18 mouse cellular contexts compared by ENCODE assay signal in genomic region chr7:117613796-117614195, GRCm38 (mm10).
DNase-seq lines count a peak whose midpoint lies in the region; ATAC-seq lines count a peak whose summit lies in the region.
"Had no signal": no experiment of that assay in that cellular context is flagged by ENCODE, and none has a peak within 500 bp of the region (broad histone marks: within the 10 kb centered on the region; RNA-seq: fewer than 3 reads in every experiment).

No protein-coding gene starts in this region.

- no peaks in the 10 kb centered on the region for H3K36me3 ChIP-seq in kidney, embryonic 16.5 days (ENCODE audit: insufficient read depth, low read length)
- H3K36me3 ChIP-seq: forebrain, embryonic 15.5 days; hindbrain, embryonic 10.5 days; limb, embryonic 13.5 days; neural tube, embryonic 12.5 days had no signal

- H3K9ac ChIP-seq in kidney, embryonic 16.5 days (replicated peaks; ENCODE audit: low read length), result no peak overlapping the region
- H3K9ac ChIP-seq: forebrain, embryonic 15.5 days; limb, embryonic 13.5 days; neural tube, embryonic 12.5 days had no signal

- 0 out of 2 replicates have a peak, but pooled peaks have one; percentile 38 for ATAC-seq in monocyte, adult 5-6 weeks (replicated peaks; ENCODE audit: insufficient number of reproducible peaks, low FRiP score, low TSS enrichment, poor library complexity, severe bottlenecking)
- no peak for ATAC-seq in kidney, embryonic 16.5 days (ENCODE audit: low FRiP score, low TSS enrichment)
- ATAC-seq: forebrain, embryonic 15.5 days; intestine, postnatal 0 days had no signal

- no peak overlapping the region for H3K27ac ChIP-seq in kidney, embryonic 16.5 days (ENCODE audit: low read length)
- H3K27ac ChIP-seq: hindbrain, embryonic 10.5 days; limb, embryonic 13.5 days; neural tube, embryonic 12.5 days had no signal

- DNase-seq in CD8-positive naive resting alpha-beta T cell, adult 2 months (ENCODE audit: low read depth in 2 of 2, low spot score in 2 of 2), result peak; percentile 60 to 67
- DNase-seq in T-cell, adult 2 months (ENCODE audit: low spot score), result peak; percentile 82
- peak; percentile 82 for DNase-seq in thymus, postnatal 0 days (ENCODE audit: low spot score)
- no peak for DNase-seq in heart, postnatal 25 days (ENCODE audit: low spot score)
- DNase-seq in embryo, embryonic 11 days, result no peak
- DNase-seq in layer of hippocampus, adult 18-20 months (ENCODE audit: low spot score in 2 of 2), result no peak
- DNase-seq: cerebellum, adult 18-20 months; gastrocnemius, postnatal 25 days; lung, adult 2 months had no signal

- WGBS in kidney, embryonic 16.5 days, result 26% methylated on average over 3 of the region's 3 CpGs

- no peaks in the 10 kb centered on the region for H3K9me3 ChIP-seq in kidney, embryonic 16.5 days (ENCODE audit: low read length)
- H3K9me3 ChIP-seq: forebrain, embryonic 15.5 days; hindbrain, embryonic 10.5 days; limb, embryonic 13.5 days; neural tube, embryonic 12.5 days had no signal

- H3K4me1 ChIP-seq in kidney, embryonic 16.5 days (ENCODE audit: insufficient read depth, low read length), result no peaks in the 10 kb centered on the region
- H3K4me1 ChIP-seq: limb, embryonic 13.5 days had no signal

- no peaks in the 10 kb centered on the region for H3K27me3 ChIP-seq in kidney, embryonic 16.5 days (ENCODE audit: insufficient read depth, low read length)
- H3K27me3 ChIP-seq: forebrain, embryonic 15.5 days; limb, embryonic 13.5 days; neural tube, embryonic 12.5 days had no signal

- no peak overlapping the region for H3K4me3 ChIP-seq in kidney, embryonic 16.5 days (ENCODE audit: low read length)
- H3K4me3 ChIP-seq: forebrain, embryonic 15.5 days; hindbrain, embryonic 10.5 days; limb, embryonic 13.5 days; neural tube, embryonic 12.5 days had no signal

- intact Hi-C loops in heart, postnatal 25 days (cut with DNase I), result no loop called here

- H3K4me2 ChIP-seq in kidney, embryonic 16.5 days (replicated peaks; ENCODE audit: low read depth, low read length), result no peak overlapping the region
- H3K4me2 ChIP-seq: forebrain, embryonic 15.5 days; heart, embryonic 11.5 days; limb, embryonic 13.5 days; midbrain, embryonic 11.5 days; neural tube, embryonic 12.5 days had no signal

Comparison
In these comparisons a context has a peak if more than half of its experiments do, and no peak if none do; other contexts are left out.
1. DNase-seq: peak in CD8-positive naive resting alpha-beta T cell, adult 2 months (2 of 2), T-cell, adult 2 months (single experiment) and thymus, postnatal 0 days (single experiment); none in heart, postnatal 25 days (single experiment), embryo, embryonic 11 days (single experiment) and layer of hippocampus, adult 18-20 months (0 of 2).